Mouse (Mus musculus) stomach, embryonic 14.5 days (tissue): ENCODE results near the gene Ano7. TPM values are rescaled to one million over a fixed set of nuclear protein-coding genes. Genes with fewer than 3 reads are reported as not detected.

Source experiments
- ATAC-seq: fragments of 200-750 bp; cut with Nextera tagmentation; 2 replicates; pipeline ENCODE4 v1.8.0; 2017; ENCODE audit warnings: low read depth, moderate TSS enrichment; ENCODE audit not compliant: insufficient number of reproducible peaks, insufficient read depth, low FRiP score
- H3K27ac ChIP-seq: fragments of 300-500 bp; sonication (generic); 2 replicates; pipeline ENCODE4 v1.5.1; 2014; ENCODE audit warnings: mild to moderate bottlenecking, low read length, moderate library complexity, mixed read lengths
- H3K27me3 ChIP-seq: fragments of 300-500 bp; sonication (generic); 2 replicates; pipeline ENCODE4 v1.6.1; 2014; ENCODE audit warnings: low read length, control low read depth, mixed read lengths; ENCODE audit not compliant: control insufficient read depth, insufficient read depth
- H3K36me3 ChIP-seq: fragments of 300-500 bp; sonication (generic); 2 replicates; pipeline ENCODE4 v1.6.1; 2014; ENCODE audit warnings: mild to moderate bottlenecking, control low read depth, low read length, moderate library complexity, mixed read lengths; ENCODE audit not compliant: control insufficient read depth, insufficient read depth
- H3K4me1 ChIP-seq: fragments of 300-500 bp; sonication (generic); 2 replicates; pipeline ENCODE4 v1.6.1; 2014; ENCODE audit warnings: low read length, control low read depth, mixed read lengths; ENCODE audit not compliant: control insufficient read depth, insufficient read depth
- H3K4me2 ChIP-seq: fragments of 300-500 bp; sonication (generic); replicated peaks from 2 replicates; pipeline ENCODE4 v1.6.1; 2014; ENCODE audit warnings: low read depth, low read length, control low read depth
- H3K4me3 ChIP-seq: fragments of 300-500 bp; sonication (generic); 2 replicates; pipeline ENCODE4 v1.5.1; 2014; ENCODE audit warnings: low read depth, low read length, control low read depth
- H3K9ac ChIP-seq: fragments of 300-500 bp; sonication (generic); replicated peaks from 2 replicates; pipeline ENCODE4 v1.6.1; 2014; ENCODE audit warnings: low read depth, mild to moderate bottlenecking, control low read depth, low read length, moderate library complexity, mixed read lengths
- H3K9me3 ChIP-seq: fragments of 300-500 bp; sonication (generic); 2 replicates; pipeline ENCODE4 v1.6.1; 2016; ENCODE audit warnings: low read depth, low read length, control low read depth; ENCODE audit not compliant: control insufficient read depth
- WGBS: fragments of 180-500 bp; shearing (Covaris S2); extraction: QIAGEN DNeasy Blood & Tissue Kit; methylation state at CpG from one replicate; pipeline ENCODE4 v1.1.7; 2014; 5-methylcytosine and 5-hydroxymethylcytosine counted together
- polyA plus RNA-seq: library from polyadenylated mRNA; unstranded; fragments of >200 nt; fragmentation: Nextera tagmentation; extraction: Ambion mirVana; gene quantifications from 2 replicates; pipeline ENCODE4 v1.2.1, GENCODE M21; 2014

The Ano7 gene
- 0.77 and 0.81 TPM in 2 replicates for polyA plus RNA-seq

- 0 out of 2 replicates have a peak within 1 kb of the TSS, but pooled peaks have one; percentile 55 for H3K27ac ChIP-seq
- ATAC-seq, result peak; percentile 76
- WGBS, result 59% methylated on average over 4 of the region's 4 CpGs
- no peak within 1 kb of the TSS for H3K9ac ChIP-seq
- H3K4me3 ChIP-seq, result no peak within 1 kb of the TSS
- H3K4me2 ChIP-seq, result peak within 1 kb of the TSS; percentile 16
- no peaks in the 10 kb centered on the region for H3K9me3 ChIP-seq
- no peaks in the 10 kb centered on the region for H3K36me3 ChIP-seq
- no peaks in the 10 kb centered on the region for H3K4me1 ChIP-seq
- no peaks in the 10 kb centered on the region for H3K27me3 ChIP-seq
These were observed at the start of gene Ano7 for GRCm38 (mm10) chr1:93373665-93374064. Gene Ano7 (plus strand): TSS chr1:93373930.

DNA sequence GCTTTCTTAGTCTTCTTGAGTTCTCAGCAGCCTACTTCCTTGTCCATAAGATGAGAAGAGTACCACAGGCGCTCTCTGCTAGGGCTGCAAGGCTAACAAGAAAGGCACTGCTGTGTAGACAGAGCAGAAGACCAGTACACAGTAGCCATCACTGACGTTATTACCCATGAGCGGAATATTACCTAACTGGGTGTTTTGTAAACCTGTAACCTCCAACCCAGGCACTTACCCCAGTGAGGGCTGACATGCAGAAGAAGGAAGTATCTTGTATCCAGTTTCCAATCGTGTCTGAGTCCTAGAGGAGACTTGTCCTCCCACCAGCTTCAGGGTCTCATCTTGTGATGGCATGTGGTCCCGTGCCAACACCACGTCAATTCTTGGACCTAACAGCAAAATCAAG is 49.8 kb upstream of the Ano7 start:
- H3K9me3 ChIP-seq, result no peaks in the 10 kb centered on the region
- H3K4me3 ChIP-seq, result no peak overlapping the region
- H3K27me3 ChIP-seq, result no peaks in the 10 kb centered on the region
- H3K9ac ChIP-seq, result no peak overlapping the region
- H3K36me3 ChIP-seq, result peaks cover 34% of the 10 kb centered on the region
- no peak for ATAC-seq
- H3K4me2 ChIP-seq, result no peak overlapping the region
- no peak overlapping the region for H3K27ac ChIP-seq
- H3K4me1 ChIP-seq, result no peaks in the 10 kb centered on the region
- WGBS, result 89% methylated on average over 6 of the region's 6 CpGs

DNA sequence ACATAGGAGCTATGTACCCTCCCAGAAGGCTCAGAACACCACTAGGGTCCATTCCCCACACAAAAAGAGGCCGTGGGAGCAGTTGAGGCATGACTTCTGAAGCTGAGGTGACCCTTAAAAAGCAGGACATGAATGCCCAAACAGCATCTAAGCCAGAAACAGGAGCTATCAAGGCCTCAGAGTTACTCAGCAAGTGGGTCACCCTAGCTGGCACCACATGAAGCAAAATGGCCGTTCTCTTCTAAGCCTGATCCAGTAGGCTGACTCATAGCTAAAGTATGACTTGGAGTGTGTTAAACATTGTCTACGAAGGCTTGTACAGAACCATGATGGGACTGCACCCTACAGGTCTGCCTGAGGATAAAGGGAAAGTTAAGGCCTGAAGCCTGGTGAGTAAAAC is 47.3 kb upstream of the Ano7 start:
- Histone ChIP-seq H3K9ac (no peak overlapping the region), H3K4me1 (no peaks in the 10 kb centered on the region), H3K4me3 (no peak overlapping the region), H3K4me2 (no peak overlapping the region), H3K36me3 (peaks cover 22% of the 10 kb centered on the region), H3K27me3 (no peaks in the 10 kb centered on the region), H3K9me3 (no peaks in the 10 kb centered on the region), H3K27ac (no peak overlapping the region)
- ATAC-seq, result no peak
- WGBS, result 86% methylated on average over 3 of the region's 3 CpGs

DNA sequence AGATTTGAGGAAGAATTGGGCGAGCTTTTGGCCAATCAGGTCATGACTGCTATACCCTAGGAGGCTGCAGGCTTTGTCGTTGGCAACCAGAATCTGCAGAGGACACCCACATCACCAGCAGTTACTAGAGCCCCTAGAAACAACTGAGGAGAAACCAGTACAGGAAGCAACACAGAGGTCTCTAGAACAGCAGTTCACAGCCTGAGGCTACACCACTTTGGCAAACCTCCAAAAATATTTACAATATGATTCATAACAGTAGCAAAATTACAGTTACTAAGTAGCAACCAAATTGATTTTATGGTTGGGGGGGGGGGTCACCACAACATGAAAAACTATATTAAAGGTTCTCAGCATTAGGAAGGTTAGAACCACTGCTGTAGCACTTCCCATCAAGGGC is 39.1 kb upstream of the Ano7 start:
- no peak overlapping the region for H3K9ac ChIP-seq

GRCm38 (mm10) chr1:93342648-93343503 is 30.9 kb upstream of the Ano7 start, which contains the start of the genes Ppp1r7 and Pask:
Gene Ppp1r7 (plus strand): TSS chr1:93342854.
Gene Pask (minus strand): TSS chr1:93343482.
- Histone ChIP-seq H3K36me3 (peaks cover 16% of the 10 kb centered on the region), H3K27ac (peak within 1 kb of the TSS; percentile 69; the same call in 1 of the 2 replicates), H3K4me2 (peak within 1 kb of the TSS; percentile 79), H3K4me3 (peak within 1 kb of the TSS; percentile 93), H3K9ac (peak within 1 kb of the TSS; percentile 65), H3K27me3 (no peaks in the 10 kb centered on the region), H3K4me1 (peaks cover 11% of the 10 kb centered on the region; the same call in 1 of the 2 replicates), H3K9me3 (no peaks in the 10 kb centered on the region)
- ATAC-seq, result peak; percentile 96
- under 1% methylated on average over 63 of the region's 63 CpGs for WGBS

More for the DNA sequence above, 39.1 kb upstream of the Ano7 start:
- H3K36me3 ChIP-seq, result peaks cover 20% of the 10 kb centered on the region; the same call in 1 of the 2 replicates
- H3K9me3 ChIP-seq, result no peaks in the 10 kb centered on the region
- no peak for ATAC-seq
- no peaks in the 10 kb centered on the region for H3K27me3 ChIP-seq
- no peak overlapping the region for H3K4me3 ChIP-seq
- no peak overlapping the region for H3K27ac ChIP-seq
- WGBS, result 78% methylated on average over 2 of the region's 2 CpGs
- no peaks in the 10 kb centered on the region for H3K4me1 ChIP-seq
- no peak overlapping the region for H3K4me2 ChIP-seq

- H3K4me2 ChIP-seq, result peak overlapping the region; percentile 79
- peak overlapping the region; percentile 69; the same call in 1 of the 2 replicates for H3K27ac ChIP-seq
- peak overlapping the region; percentile 93 for H3K4me3 ChIP-seq
- H3K9ac ChIP-seq, result peak overlapping the region; percentile 65
- ATAC-seq, result peak; percentile 95
- H3K36me3 ChIP-seq, result peaks cover 16% of the 10 kb centered on the region
- under 1% methylated on average over 39 of the region's 39 CpGs for WGBS
- no peaks in the 10 kb centered on the region for H3K9me3 ChIP-seq
- H3K4me1 ChIP-seq, result peaks cover 11% of the 10 kb centered on the region; the same call in 1 of the 2 replicates
- H3K27me3 ChIP-seq, result no peaks in the 10 kb centered on the region
These were observed 30.2 kb upstream of the Ano7 start for GRCm38 (mm10) chr1:93343504-93344047.

GRCm38 (mm10) chr1:93347176-93347575 is 26.6 kb upstream of the Ano7 start:
- Histone ChIP-seq H3K36me3 (peaks cover 36% of the 10 kb centered on the region), H3K4me3 (no peak overlapping the region), H3K4me2 (no peak overlapping the region), H3K27ac (no peak overlapping the region), H3K9me3 (no peaks in the 10 kb centered on the region), H3K27me3 (no peaks in the 10 kb centered on the region), H3K9ac (no peak overlapping the region), H3K4me1 (peaks cover 7% of the 10 kb centered on the region; the same call in 1 of the 2 replicates)
- ATAC-seq, result no peak
- 88% methylated on average over 5 of the region's 5 CpGs for WGBS

DNA sequence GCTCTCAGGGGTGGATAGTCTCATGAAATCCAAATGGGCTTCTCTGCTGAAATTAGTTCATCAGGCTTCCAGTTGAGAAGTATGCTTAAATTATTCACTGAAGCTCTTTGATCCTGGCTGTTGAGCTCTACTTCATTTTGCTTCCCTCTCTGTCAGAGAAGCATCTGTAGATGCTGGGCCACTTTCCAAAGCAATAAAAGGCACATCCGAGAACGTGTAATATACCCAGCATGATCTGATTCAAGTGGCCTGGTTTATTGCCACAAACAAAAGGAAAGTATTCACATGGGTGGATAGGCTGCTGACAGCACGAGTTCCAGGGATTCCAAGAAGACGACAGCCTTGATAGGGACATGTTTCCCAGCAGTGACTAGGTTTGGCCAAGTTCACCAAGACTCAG is 24.0 kb upstream of the Ano7 start:
- H3K4me1 ChIP-seq, result 0 out of 2 replicates have a peak, but pooled peaks cover under 1% of the 10 kb centered on the region
- H3K36me3 ChIP-seq, result peaks cover 59% of the 10 kb centered on the region
- H3K27me3 ChIP-seq, result no peaks in the 10 kb centered on the region
- no peak overlapping the region for H3K9ac ChIP-seq
- 85% methylated on average over 4 of the region's 4 CpGs for WGBS
- no peak overlapping the region for H3K27ac ChIP-seq
- ATAC-seq, result no peak
- H3K9me3 ChIP-seq, result no peaks in the 10 kb centered on the region
- no peak overlapping the region for H3K4me2 ChIP-seq
- no peak overlapping the region for H3K4me3 ChIP-seq
